Mouse (Mus musculus) heart, adult 2 months (tissue): Measurements from ENCODE around the gene Rcan1. TPM values are rescaled to one million over a fixed set of nuclear protein-coding genes. Genes with fewer than 3 reads are reported as not detected.

Source experiments
- DNase-seq, 2 experiments: peaks; one replicate each; pipeline ENCODE4 v3.0.0; 2021
- H3K27ac ChIP-seq: fragments of 200-600 bp; 2 replicates; pipeline ENCODE4 v1.8.1; 2022
- H3K27me3 ChIP-seq: fragments of 200-500 bp; 2 replicates; pipeline ENCODE4 v1.6.1; 2012; ENCODE audit warnings: mild to moderate bottlenecking, low read length, inconsistent platforms, mixed read lengths; ENCODE audit not compliant: control insufficient read depth, insufficient read depth
- H3K36me3 ChIP-seq: fragments of 200-500 bp; 2 replicates; pipeline ENCODE4 v1.6.1; 2012; ENCODE audit warnings: low read length, inconsistent platforms; ENCODE audit not compliant: control insufficient read depth, insufficient read depth
- H3K4me1 ChIP-seq: fragments of 200-500 bp; 2 replicates; pipeline ENCODE4 v1.6.1; 2011; ENCODE audit warnings: low read length; ENCODE audit not compliant: control insufficient read depth, insufficient read depth
- H3K4me3 ChIP-seq: fragments of 200-600 bp; 2 replicates; pipeline ENCODE4 v1.8.1; 2022
- H3K79me2 ChIP-seq: fragments of 200-500 bp; replicated peaks from 2 replicates; pipeline ENCODE4 v1.6.1; 2012; ENCODE audit warnings: mild to moderate bottlenecking, inconsistent platforms, low read length, moderate library complexity, mixed read lengths; ENCODE audit not compliant: control insufficient read depth, insufficient read depth
- H3K9ac ChIP-seq: fragments of 200-500 bp; 2 replicates; pipeline ENCODE4 v1.6.1; 2012; ENCODE audit warnings: low read depth, mild to moderate bottlenecking, control low read depth, inconsistent platforms, low read length, mixed read lengths
- CTCF ChIP-seq: fragments of 200-600 bp; IDR thresholded peaks from 2 replicates; pipeline ENCODE4 v1.8.1; 2022; ENCODE audit warnings: antibody characterized with exemption, mild to moderate bottlenecking, moderate library complexity
- EP300 ChIP-seq: fragments of 200-500 bp; IDR thresholded peaks from 2 replicates; pipeline ENCODE4 v1.6.1; 2011; ENCODE audit warnings: low read depth, low read length, control low read depth; ENCODE audit not compliant: insufficient read depth
- POLR2A ChIP-seq: fragments of 200-500 bp; IDR thresholded peaks from 2 replicates; pipeline ENCODE4 v1.6.1; 2011; ENCODE audit warnings: mild to moderate bottlenecking, low read depth, low read length, control low read depth; ENCODE audit not compliant: insufficient read depth
- WGBS: fragments of 180-500 bp; shearing (Covaris S2); methylation state at CpG from one replicate; pipeline ENCODE4 v1.1.7; 2018; 5-methylcytosine and 5-hydroxymethylcytosine counted together
- intact Hi-C: fragments of 180-260 bp; cut with DNase I; formaldehyde crosslinking; loops from one replicate; pipeline ENCODE4 v1.15.1; 2025
- polyA plus RNA-seq: library from polyadenylated mRNA; depleted of rRNA; stranded (reverse); fragments of >200 nt; gene quantifications from 2 replicates; pipeline ENCODE4 v1.2.3, GENCODE M21; 2012
- total RNA-seq, 2 experiments: library from RNA; stranded (reverse); gene quantifications; 2 replicates each; pipeline ENCODE4 v1.2.3; 2021

The Rcan1 gene
- total and polyA plus RNA-seq, 3 experiments, result 40.7 to 112 (median 63.0) TPM

GRCm38 (mm10) chr16:92442150-92442549 lies 28.5 kb downstream of the Rcan1 start:
- intact Hi-C loops, result no loop called here
- Histone ChIP-seq H3K9ac (no peak overlapping the region), H3K27ac (no peak overlapping the region; the same call in 1 of the 2 replicates), H3K4me3 (no peak overlapping the region), H3K36me3 (no peaks in the 10 kb centered on the region), H3K27me3 (no peaks in the 10 kb centered on the region), H3K4me1 (peaks cover 16% of the 10 kb centered on the region), H3K79me2 (no peaks in the 10 kb centered on the region; the same call in 1 of the 2 replicates)
- 71% methylated on average over 11 of the region's 11 CpGs for WGBS
- TF ChIP-seq EP300 (no peak), CTCF (no peak), POLR2A (no peak)
- no peak for DNase-seq

DNA sequence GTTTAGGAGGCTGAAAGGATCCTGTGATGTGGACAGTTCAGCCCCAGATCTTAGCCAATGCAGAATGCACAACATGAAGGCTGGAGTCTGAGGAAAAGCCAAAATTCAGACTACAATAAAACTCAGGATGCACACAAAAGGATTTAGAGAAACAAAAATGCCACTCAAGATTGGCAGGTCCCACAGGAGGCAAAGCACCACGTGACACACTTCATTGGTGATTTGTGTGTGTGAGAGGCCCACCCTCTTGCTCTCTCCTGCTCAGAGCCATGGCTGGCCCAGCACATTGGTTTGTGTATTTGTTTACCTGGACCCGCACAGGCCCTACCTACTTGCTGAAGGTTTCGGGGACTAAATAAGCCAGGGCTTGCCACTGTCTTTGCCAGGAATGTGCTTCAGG lies 29.5 kb downstream of the Rcan1 start:
- H3K9ac ChIP-seq, result no peak overlapping the region
- H3K36me3 ChIP-seq, result no peaks in the 10 kb centered on the region
- no peaks in the 10 kb centered on the region; the same call in 1 of the 2 replicates for H3K79me2 ChIP-seq
- H3K4me3 ChIP-seq, result no peak overlapping the region
- TF ChIP-seq EP300, result no peak
- no peak for TF ChIP-seq POLR2A
- TF ChIP-seq CTCF, result no peak
- no peak for DNase-seq
- H3K4me1 ChIP-seq, result peaks cover 17% of the 10 kb centered on the region
- WGBS, result 90% methylated on average over 3 of the region's 3 CpGs
- intact Hi-C loops, result no loop called here
- no peaks in the 10 kb centered on the region for H3K27me3 ChIP-seq
- H3K27ac ChIP-seq, result no peak overlapping the region

GRCm38 (mm10) chr16:92440229-92440628 lies 30.4 kb downstream of the Rcan1 start:
- peaks cover 18% of the 10 kb centered on the region for H3K4me1 ChIP-seq
- no peaks in the 10 kb centered on the region; the same call in 1 of the 2 replicates for H3K79me2 ChIP-seq
- TF ChIP-seq EP300, result no peak
- TF ChIP-seq POLR2A, result no peak
- no peak for TF ChIP-seq CTCF
- no peak overlapping the region for H3K9ac ChIP-seq
- DNase-seq, result no peak
- no peak overlapping the region for H3K4me3 ChIP-seq
- 81% methylated on average over 8 of the region's 8 CpGs for WGBS
- no peaks in the 10 kb centered on the region for H3K36me3 ChIP-seq
- H3K27me3 ChIP-seq, result no peaks in the 10 kb centered on the region
- intact Hi-C loops, result no loop called here
- H3K27ac ChIP-seq, result no peak overlapping the region

DNA sequence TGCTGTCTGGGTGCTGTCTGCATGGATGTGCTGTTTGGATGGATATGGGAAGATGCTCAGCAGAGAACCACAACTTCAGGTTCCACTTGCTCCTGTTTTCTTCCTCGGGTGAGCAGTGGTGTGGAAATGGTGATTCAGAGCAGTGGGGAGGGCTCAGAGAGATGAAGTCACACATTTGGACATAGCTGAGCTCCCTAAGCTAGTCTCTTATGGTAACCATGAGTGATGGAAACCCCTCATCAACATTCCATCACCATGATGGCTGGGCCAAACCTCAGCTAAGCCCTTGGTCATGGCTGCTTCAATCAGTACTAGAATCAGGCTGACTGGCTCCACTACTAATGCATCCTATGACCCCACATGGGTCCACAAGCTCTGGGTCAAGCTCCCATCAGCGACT lies 30.9 kb downstream of the Rcan1 start:
- no peak for DNase-seq
- Histone ChIP-seq H3K9ac (no peak overlapping the region), H3K36me3 (no peaks in the 10 kb centered on the region), H3K4me1 (peaks cover 20% of the 10 kb centered on the region), H3K79me2 (no peaks in the 10 kb centered on the region; the same call in 1 of the 2 replicates), H3K27me3 (no peaks in the 10 kb centered on the region), H3K4me3 (no peak overlapping the region), H3K27ac (no peak overlapping the region)
- intact Hi-C loops, result no loop called here
- TF ChIP-seq CTCF (no peak), POLR2A (no peak), EP300 (no peak)
- 58% methylated on average over 2 of the region's 2 CpGs for WGBS

DNA sequence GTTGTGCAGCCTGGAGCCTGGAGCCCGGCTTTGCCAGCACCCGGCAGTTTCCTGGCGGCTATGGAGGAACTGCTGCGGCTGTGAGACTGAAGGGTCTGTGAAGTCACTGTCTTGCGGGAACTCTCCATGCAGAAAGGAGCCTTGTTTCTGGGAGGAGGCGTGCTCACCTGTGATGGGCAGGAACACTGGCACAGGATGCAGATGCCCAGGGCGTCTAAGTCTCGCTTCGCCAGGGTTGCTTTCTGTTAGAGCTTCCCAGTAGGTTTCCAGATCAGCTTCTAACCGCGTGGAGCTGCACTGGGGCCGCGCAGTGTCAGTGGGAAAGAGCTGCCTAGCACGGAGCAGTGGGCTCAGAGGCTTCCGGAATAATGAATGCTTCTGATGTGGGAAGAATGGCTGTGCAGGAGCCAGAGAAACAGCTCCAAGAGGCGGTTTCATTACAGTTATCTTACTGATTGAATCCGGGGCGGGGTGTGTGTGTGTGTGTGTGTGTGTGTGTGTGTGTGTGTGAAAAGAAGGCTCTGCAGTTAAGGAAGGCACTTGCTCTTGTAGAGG lies 35.2 kb downstream of the Rcan1 start:
- Histone ChIP-seq H3K4me3 (no peak overlapping the region), H3K27ac (peak overlapping the region; percentile 60), H3K36me3 (no peaks in the 10 kb centered on the region), H3K9ac (no peak overlapping the region), H3K79me2 (no peaks in the 10 kb centered on the region; the same call in 1 of the 2 replicates), H3K27me3 (no peaks in the 10 kb centered on the region), H3K4me1 (peaks cover 13% of the 10 kb centered on the region)
- no peak for DNase-seq
- intact Hi-C loops, result no loop called here
- 51% methylated on average over 18 of the region's 18 CpGs for WGBS
- TF ChIP-seq CTCF (no peak), EP300 (no peak), POLR2A (no peak)

GRCm38 (mm10) chr16:92433176-92433575 lies 37.5 kb downstream of the Rcan1 start:
- Histone ChIP-seq H3K27ac (no peak overlapping the region; the same call in 1 of the 2 replicates), H3K36me3 (peaks cover 2% of the 10 kb centered on the region; the same call in 1 of the 2 replicates), H3K4me1 (peaks cover 23% of the 10 kb centered on the region), H3K9ac (no peak overlapping the region), H3K79me2 (no peaks in the 10 kb centered on the region; the same call in 1 of the 2 replicates), H3K27me3 (no peaks in the 10 kb centered on the region), H3K4me3 (no peak overlapping the region)
- WGBS, result 77% methylated on average over 3 of the region's 3 CpGs
- intact Hi-C loops, result no loop called here
- no peak for TF ChIP-seq POLR2A
- DNase-seq, result no peak
